Mouse (Mus musculus) lung, postnatal 0 days (tissue): ENCODE data around the gene Il1r1. TPM values are rescaled to one million over a fixed set of nuclear protein-coding genes. Genes with fewer than 3 reads are reported as not detected.
A peak's percentile ranks its signal among the peaks of the same experiment; 100 is the strongest.

Experiments used
- ATAC-seq: fragments of 200-750 bp; cut with Nextera tagmentation; 2 replicates; pipeline ENCODE4 v1.8.0; 2017; ENCODE audit warnings: moderate library complexity
- DNase-seq: peaks from one replicate; pipeline ENCODE4 v3.0.0-alpha.2; 2016; ENCODE audit warnings: low spot score
- H3K27ac ChIP-seq: fragments of 300-500 bp; sonication (generic); 2 replicates; pipeline ENCODE4 v1.5.1; 2014; ENCODE audit warnings: antibody characterized with exemption, mild to moderate bottlenecking, low read length, mixed read lengths
- H3K27me3 ChIP-seq: fragments of 300-500 bp; sonication (generic); replicated peaks from 2 replicates; pipeline ENCODE4 v1.6.1; 2014; ENCODE audit warnings: low read length, mixed read lengths; ENCODE audit not compliant: insufficient read depth
- H3K36me3 ChIP-seq: fragments of 300-500 bp; sonication (generic); 2 replicates; pipeline ENCODE4 v1.6.1; 2014; ENCODE audit warnings: low read length, mixed read lengths; ENCODE audit not compliant: insufficient read depth
- H3K4me1 ChIP-seq: fragments of 300-500 bp; sonication (generic); 2 replicates; pipeline ENCODE4 v1.6.1; 2014; ENCODE audit warnings: antibody characterized with exemption, low read depth, low read length, mixed read lengths; ENCODE audit not compliant: insufficient read depth
- H3K4me2 ChIP-seq: fragments of 300-500 bp; sonication (generic); replicated peaks from 2 replicates; pipeline ENCODE4 v1.6.1; 2014; ENCODE audit warnings: low read depth, mild to moderate bottlenecking, low read length, moderate library complexity, mixed read lengths
- H3K4me3 ChIP-seq: fragments of 300-500 bp; sonication (generic); 2 replicates; pipeline ENCODE4 v1.5.1; 2014; ENCODE audit warnings: low read depth, low read length
- H3K9ac ChIP-seq: fragments of 300-500 bp; sonication (generic); replicated peaks from 2 replicates; pipeline ENCODE4 v1.6.1; 2014; ENCODE audit warnings: low read depth, mild to moderate bottlenecking
- H3K9me3 ChIP-seq: fragments of 300-500 bp; sonication (generic); 2 replicates; pipeline ENCODE4 v1.6.1; 2016; ENCODE audit warnings: low read length, mixed read lengths
- CTCF ChIP-seq: IDR thresholded peaks from 2 replicates; pipeline ENCODE4 v1.5.1; 2016; ENCODE audit warnings: antibody characterized with exemption, mild to moderate bottlenecking
- EP300 ChIP-seq: IDR thresholded peaks from 2 replicates; pipeline ENCODE4 v1.6.1; 2016; ENCODE audit warnings: antibody characterized with exemption, mild to moderate bottlenecking, control low read depth
- WGBS: fragments of 180-500 bp; shearing (Covaris S2); extraction: QIAGEN DNeasy Blood & Tissue Kit; methylation state at CpG from one replicate; pipeline ENCODE4 v1.1.7; 2014; 5-methylcytosine and 5-hydroxymethylcytosine counted together
- polyA plus RNA-seq: library from polyadenylated mRNA; unstranded; fragments of >200 nt; fragmentation: Nextera tagmentation; extraction: Ambion mirVana; gene quantifications from 2 replicates; pipeline ENCODE4 v1.2.1, GENCODE M21; 2015

Gene Il1r1
- polyA plus RNA-seq, 1 experiment from 2014 or later, result 13.5 TPM

DNA sequence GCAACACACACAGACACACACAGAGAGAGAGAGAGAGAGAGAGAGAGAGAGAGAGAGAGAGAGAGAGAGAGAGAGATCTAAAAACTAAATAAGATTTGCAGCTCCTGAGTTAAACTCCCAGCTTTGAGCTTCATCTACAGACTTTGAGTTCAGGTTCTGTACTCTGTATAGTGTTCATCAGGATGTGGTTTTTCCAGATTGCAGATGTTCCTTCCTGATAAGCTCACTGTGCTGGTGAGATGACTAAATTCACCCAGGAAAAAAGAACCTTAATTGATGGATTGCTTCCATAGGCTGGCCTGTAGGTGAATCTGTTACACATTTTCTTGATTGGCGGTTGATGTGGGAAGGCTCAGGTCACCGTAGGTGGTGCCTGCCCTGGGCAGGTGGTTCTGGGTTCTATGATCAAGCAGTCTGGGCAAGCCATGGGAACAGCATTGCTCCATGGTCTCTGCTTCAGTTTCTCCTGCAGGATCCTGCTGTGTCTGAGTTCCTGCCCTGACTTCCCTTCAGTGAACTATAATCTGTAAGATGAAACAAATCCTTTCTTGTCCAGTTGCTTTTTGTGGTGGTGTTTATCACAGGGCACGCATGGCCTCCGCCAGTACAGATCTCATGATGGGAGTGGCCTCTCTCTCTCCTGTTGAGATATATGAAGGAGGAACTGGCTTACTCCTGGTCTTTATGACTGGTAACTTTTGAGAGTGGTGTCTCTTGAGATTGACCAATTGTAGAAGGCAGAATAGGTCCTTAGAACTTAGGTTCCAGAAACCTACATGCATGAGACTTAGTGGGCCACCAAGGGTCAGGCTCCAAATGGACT, 11.3 kb upstream of the Il1r1 start:
- WGBS, result 82% methylated on average over 4 of the region's 4 CpGs
- no peak for ATAC-seq

GRCm38 (mm10) chr1:40217521-40217920, 7.4 kb upstream of the Il1r1 start:
- H3K4me3 ChIP-seq, result no peak overlapping the region
- no peaks in the 10 kb centered on the region for H3K9me3 ChIP-seq
- DNase-seq (no peak), ATAC-seq (no peak)
- WGBS, result 79% methylated on average over 5 of the region's 5 CpGs
- H3K4me1 ChIP-seq, result peaks cover 2% of the 10 kb centered on the region; the same call in 1 of the 2 replicates
- no peak overlapping the region for H3K27ac ChIP-seq
- H3K9ac ChIP-seq, result no peak overlapping the region
- no peaks in the 10 kb centered on the region for H3K27me3 ChIP-seq
- no peaks in the 10 kb centered on the region for H3K36me3 ChIP-seq
- H3K4me2 ChIP-seq, result no peak overlapping the region
- no peak for TF ChIP-seq CTCF
- no peak for TF ChIP-seq EP300

More for the DNA sequence above, 11.3 kb upstream of the Il1r1 start:
- DNase-seq, result no peak
- Histone ChIP-seq H3K4me3 (no peak overlapping the region), H3K4me1 (no peaks in the 10 kb centered on the region), H3K4me2 (no peak overlapping the region), H3K9ac (no peak overlapping the region), H3K27me3 (no peaks in the 10 kb centered on the region), H3K36me3 (no peaks in the 10 kb centered on the region), H3K9me3 (no peaks in the 10 kb centered on the region), H3K27ac (no peak overlapping the region)
- TF ChIP-seq EP300 (no peak), CTCF (no peak)

- H3K9me3 ChIP-seq, result no peaks in the 10 kb centered on the region
- no peak overlapping the region for H3K4me2 ChIP-seq
- TF ChIP-seq EP300 (no peak), CTCF (no peak)
- no peaks in the 10 kb centered on the region for H3K27me3 ChIP-seq
- peaks cover 7% of the 10 kb centered on the region; the same call in 1 of the 2 replicates for H3K4me1 ChIP-seq
- 63% methylated on average over 3 of the region's 3 CpGs for WGBS
- H3K36me3 ChIP-seq, result no peaks in the 10 kb centered on the region
- H3K9ac ChIP-seq, result no peak overlapping the region
- H3K4me3 ChIP-seq, result no peak overlapping the region
- no peak for DNase-seq
- no peak overlapping the region for H3K27ac ChIP-seq
- no peak for ATAC-seq
Observed at GRCm38 (mm10) chr1:40218603-40219002, 6.3 kb upstream of the Il1r1 start.

GRCm38 (mm10) chr1:40220549-40220948, 4.3 kb upstream of the Il1r1 start:
- Histone ChIP-seq H3K4me3 (no peak overlapping the region), H3K4me2 (no peak overlapping the region), H3K9me3 (no peaks in the 10 kb centered on the region), H3K27me3 (no peaks in the 10 kb centered on the region), H3K4me1 (peaks cover 16% of the 10 kb centered on the region; the same call in 1 of the 2 replicates), H3K36me3 (no peaks in the 10 kb centered on the region), H3K9ac (no peak overlapping the region), H3K27ac (no peak overlapping the region)
- WGBS, result 38% methylated on average over 1 of the region's 1 CpGs
- DNase-seq (peak; percentile 2), ATAC-seq (no peak)
- TF ChIP-seq EP300 (no peak), CTCF (no peak)

- H3K36me3 ChIP-seq, result no peaks in the 10 kb centered on the region
- 14% methylated on average over 4 of the region's 4 CpGs for WGBS
- DNase-seq (peak; percentile 46), ATAC-seq (peak; percentile 39; the same call in 1 of the 2 replicates)
- TF ChIP-seq CTCF, result no peak
- no peak for TF ChIP-seq EP300
- no peak overlapping the region for H3K9ac ChIP-seq
- no peak overlapping the region for H3K27ac ChIP-seq
- H3K4me3 ChIP-seq, result no peak overlapping the region
- no peaks in the 10 kb centered on the region for H3K9me3 ChIP-seq
- no peaks in the 10 kb centered on the region for H3K27me3 ChIP-seq
- no peak overlapping the region for H3K4me2 ChIP-seq
- peaks cover 16% of the 10 kb centered on the region; the same call in 1 of the 2 replicates for H3K4me1 ChIP-seq
Observed at GRCm38 (mm10) chr1:40221864-40222263, 3.0 kb upstream of the Il1r1 start.

- no peak overlapping the region for H3K27ac ChIP-seq
- H3K9me3 ChIP-seq, result no peaks in the 10 kb centered on the region
- TF ChIP-seq EP300 (no peak), CTCF (no peak)
- H3K4me1 ChIP-seq, result peaks cover 16% of the 10 kb centered on the region; the same call in 1 of the 2 replicates
- H3K4me3 ChIP-seq, result no peak overlapping the region
- H3K27me3 ChIP-seq, result no peaks in the 10 kb centered on the region
- H3K9ac ChIP-seq, result no peak overlapping the region
- no peaks in the 10 kb centered on the region for H3K36me3 ChIP-seq
- DNase-seq (peak; percentile 42), ATAC-seq (0 out of 2 replicates have a peak, but pooled peaks have one; percentile 10)
- H3K4me2 ChIP-seq, result no peak overlapping the region
- 69% methylated on average over 8 of the region's 8 CpGs for WGBS
Observed at GRCm38 (mm10) chr1:40222680-40223079, 2.2 kb upstream of the Il1r1 start.
